Mouse (Mus musculus) cortical plate, adult 2 months (tissue): Measurements from ENCODE around the gene Vapb. TPM values are rescaled to one million over a fixed set of nuclear protein-coding genes. Genes with fewer than 3 reads are reported as not detected.

Experiments used
- H3K27ac ChIP-seq: fragments of 200-500 bp; 2 replicates; pipeline ENCODE4 v1.5.1; 2012; ENCODE audit warnings: low read length, control low read depth, inconsistent platforms; ENCODE audit not compliant: insufficient read depth
- H3K4me1 ChIP-seq: fragments of 200-500 bp; 2 replicates; pipeline ENCODE4 v1.6.1; 2011; ENCODE audit warnings: low read length; ENCODE audit not compliant: control insufficient read depth, insufficient read depth
- H3K4me3 ChIP-seq: fragments of 200-500 bp; 2 replicates; pipeline ENCODE4 v1.5.1; 2011; ENCODE audit warnings: mild to moderate bottlenecking, low read length, control low read depth; ENCODE audit not compliant: insufficient read depth
- CTCF ChIP-seq: fragments of 200-500 bp; IDR thresholded peaks from 2 replicates; pipeline ENCODE4 v1.5.1; 2011; ENCODE audit warnings: mild to moderate bottlenecking, control low read depth, low read length; ENCODE audit not compliant: insufficient read depth; ENCODE audit errors: extremely low read depth
- POLR2A ChIP-seq: fragments of 200-500 bp; IDR thresholded peaks from 2 replicates; pipeline ENCODE4 v1.6.1; 2011; ENCODE audit warnings: mild to moderate bottlenecking, low read length, control low read depth; ENCODE audit not compliant: insufficient read depth; ENCODE audit errors: extremely low read depth
- polyA plus RNA-seq: library from polyadenylated mRNA; depleted of rRNA; stranded (reverse); fragments of >200 nt; gene quantifications from 2 replicates; pipeline ENCODE4 v1.2.3, GENCODE M21; 2012

Gene Vapb
- polyA plus RNA-seq, 1 experiment: 55.5 TPM

DNA sequence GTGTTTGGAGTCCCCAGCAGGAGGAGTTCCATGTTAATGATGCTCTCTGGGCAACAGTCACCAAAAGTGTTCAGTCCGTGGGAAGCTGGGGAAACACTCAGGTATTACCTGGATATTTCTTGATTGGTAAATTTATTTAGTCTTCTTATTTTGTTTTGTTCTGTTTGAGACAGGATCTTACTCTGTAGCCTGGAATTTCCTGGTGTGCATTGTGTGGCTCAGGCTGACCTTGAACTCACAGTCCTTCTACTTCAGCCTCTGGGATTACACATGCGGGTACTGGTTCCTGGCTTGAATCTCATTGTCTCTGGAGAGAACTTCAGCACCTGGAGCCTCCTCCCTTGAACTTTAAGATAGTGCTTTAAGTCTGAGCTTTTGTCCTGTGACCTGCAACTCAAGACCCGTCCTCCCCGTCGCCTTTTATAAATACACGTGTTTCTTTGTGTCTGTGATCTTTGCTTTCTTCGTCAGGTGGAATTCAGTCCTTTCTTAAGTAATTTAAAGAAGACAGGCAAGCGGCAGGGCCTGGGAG is 20.4 kb downstream of the Vapb start:
- Histone ChIP-seq H3K4me1 (peaks cover 3% of the 10 kb centered on the region; the same call in 1 of the 2 replicates), H3K4me3 (no peak overlapping the region), H3K27ac (no peak overlapping the region)
- no peak for TF ChIP-seq POLR2A
- no peak for TF ChIP-seq CTCF

GRCm38 (mm10) chr2:173760607-173761006 is 23.3 kb downstream of the Vapb start:
- H3K4me3 ChIP-seq: no peak overlapping the region
- TF ChIP-seq CTCF (no peak), POLR2A (no peak)
- no peak overlapping the region for H3K27ac ChIP-seq
- H3K4me1 ChIP-seq: peaks cover 5% of the 10 kb centered on the region; the same call in 1 of the 2 replicates

DNA sequence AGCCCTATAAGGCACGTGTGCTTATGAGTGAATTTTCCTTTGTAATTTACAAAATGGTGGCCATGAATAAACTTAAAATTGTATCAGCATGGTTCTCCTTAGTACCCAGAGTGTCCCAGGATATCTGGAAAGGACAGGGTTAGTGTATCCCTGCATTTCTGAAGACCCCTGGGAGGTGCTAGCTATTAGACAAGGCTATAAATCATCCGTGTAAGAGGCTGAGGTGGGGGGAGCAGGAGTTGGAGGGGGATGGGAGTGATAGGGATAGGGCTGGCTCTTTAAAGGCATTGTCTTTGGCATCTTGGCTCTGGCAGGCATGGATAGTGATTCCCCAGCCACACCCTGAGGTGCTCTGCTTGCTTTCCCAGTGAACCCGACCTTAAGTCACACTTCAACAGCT is 27.3 kb downstream of the Vapb start:
- Histone ChIP-seq H3K27ac (no peak overlapping the region), H3K4me1 (peaks cover 5% of the 10 kb centered on the region; the same call in 1 of the 2 replicates), H3K4me3 (no peak overlapping the region)
- TF ChIP-seq POLR2A (no peak), CTCF (no peak)

DNA sequence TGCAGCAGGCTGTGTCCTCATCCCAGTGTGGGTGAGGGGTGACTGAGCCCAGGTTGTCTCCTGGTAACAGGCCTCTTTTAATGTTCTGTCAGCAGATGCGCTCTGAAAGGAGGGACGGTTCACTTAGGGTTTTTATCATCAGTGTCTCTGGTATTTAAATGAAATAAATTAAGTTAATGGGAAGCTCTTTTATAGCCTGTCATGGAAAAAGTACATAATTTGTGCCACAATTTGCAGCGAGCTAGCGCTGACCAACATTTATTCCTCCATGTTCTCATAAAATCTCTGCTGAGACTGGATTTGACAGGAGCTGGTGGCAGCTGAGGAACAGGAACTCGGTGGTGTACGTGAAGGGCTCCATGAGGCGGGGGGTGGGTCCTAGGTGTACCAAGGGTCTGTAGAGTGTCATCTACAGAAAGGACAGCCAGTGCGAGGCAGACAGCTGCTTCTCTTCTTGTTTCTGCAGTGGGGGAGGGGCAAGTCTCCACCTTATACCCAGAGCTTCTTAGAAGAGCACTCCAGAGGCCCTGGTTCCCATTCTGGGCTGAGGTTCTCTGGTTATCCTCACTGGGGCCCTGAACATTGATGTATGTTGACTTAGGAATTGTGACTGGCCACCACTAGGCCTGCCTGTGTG is 30.8 kb downstream of the Vapb start:
- H3K4me1 ChIP-seq: peaks cover 2% of the 10 kb centered on the region; the same call in 1 of the 2 replicates
- no peak overlapping the region for H3K27ac ChIP-seq

GRCm38 (mm10) chr2:173769183-173769582 is 31.9 kb downstream of the Vapb start:
- Histone ChIP-seq H3K4me3 (no peak overlapping the region), H3K27ac (no peak overlapping the region), H3K4me1 (no peaks in the 10 kb centered on the region)
- TF ChIP-seq POLR2A (no peak), CTCF (no peak)

More for the DNA sequence above, 30.8 kb downstream of the Vapb start:
- TF ChIP-seq POLR2A (no peak), CTCF (no peak)
- no peak overlapping the region for H3K4me3 ChIP-seq

DNA sequence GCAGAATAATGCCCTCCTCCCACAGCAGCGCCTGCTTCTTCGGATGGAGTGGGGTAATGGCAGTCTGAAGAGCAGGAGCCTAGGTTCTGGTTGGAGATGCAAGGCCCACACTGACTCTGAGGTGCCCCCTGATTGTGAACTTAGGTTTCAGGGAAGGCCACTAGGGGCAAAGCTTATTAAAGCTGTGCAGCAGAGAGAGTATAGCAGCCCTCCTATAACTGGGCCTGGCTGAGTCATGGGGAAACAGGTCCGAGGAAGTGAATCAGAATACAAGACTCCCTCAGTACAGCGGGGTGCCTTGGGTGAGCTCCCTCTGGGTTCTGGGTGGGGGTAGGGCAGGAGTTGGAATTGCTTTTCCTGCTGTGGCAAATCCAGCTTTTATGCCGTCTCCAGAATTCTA is 33.3 kb downstream of the Vapb start:
- H3K4me1 ChIP-seq: no peaks in the 10 kb centered on the region
- no peak overlapping the region for H3K4me3 ChIP-seq
- no peak overlapping the region for H3K27ac ChIP-seq
- no peak for TF ChIP-seq POLR2A
- no peak for TF ChIP-seq CTCF

GRCm38 (mm10) chr2:173771706-173772105 is 34.4 kb downstream of the Vapb start:
- Histone ChIP-seq H3K4me1 (no peaks in the 10 kb centered on the region), H3K4me3 (no peak overlapping the region), H3K27ac (no peak overlapping the region)
- TF ChIP-seq POLR2A: no peak
- TF ChIP-seq CTCF: no peak

DNA sequence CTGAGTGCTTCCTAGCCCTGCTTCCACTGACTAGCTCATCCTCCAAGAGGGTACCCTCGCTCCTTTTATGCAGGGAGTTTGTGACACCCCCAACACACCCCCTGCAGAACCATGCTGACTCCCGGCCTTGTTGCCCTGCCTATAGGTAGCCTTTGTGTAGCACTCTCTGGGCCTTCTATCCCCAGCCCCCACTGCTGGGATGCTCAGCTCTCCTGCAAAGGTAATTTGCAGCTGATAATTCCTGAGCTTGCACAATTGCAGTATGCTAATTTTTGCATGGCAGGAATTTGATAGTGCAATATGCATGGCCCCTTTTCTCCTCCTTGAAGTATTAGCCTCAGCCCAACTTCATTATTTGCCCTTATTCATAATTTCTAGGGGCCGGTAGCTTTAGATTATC is 38.2 kb downstream of the Vapb start:
- Histone ChIP-seq H3K4me3 (no peak overlapping the region), H3K4me1 (no peaks in the 10 kb centered on the region), H3K27ac (no peak overlapping the region)
- no peak for TF ChIP-seq CTCF
- TF ChIP-seq POLR2A: no peak

GRCm38 (mm10) chr2:173776108-173776507 is 38.8 kb downstream of the Vapb start:
- H3K4me1 ChIP-seq: no peaks in the 10 kb centered on the region
- TF ChIP-seq CTCF (no peak), POLR2A (no peak)
- H3K4me3 ChIP-seq: no peak overlapping the region
- H3K27ac ChIP-seq: no peak overlapping the region

DNA sequence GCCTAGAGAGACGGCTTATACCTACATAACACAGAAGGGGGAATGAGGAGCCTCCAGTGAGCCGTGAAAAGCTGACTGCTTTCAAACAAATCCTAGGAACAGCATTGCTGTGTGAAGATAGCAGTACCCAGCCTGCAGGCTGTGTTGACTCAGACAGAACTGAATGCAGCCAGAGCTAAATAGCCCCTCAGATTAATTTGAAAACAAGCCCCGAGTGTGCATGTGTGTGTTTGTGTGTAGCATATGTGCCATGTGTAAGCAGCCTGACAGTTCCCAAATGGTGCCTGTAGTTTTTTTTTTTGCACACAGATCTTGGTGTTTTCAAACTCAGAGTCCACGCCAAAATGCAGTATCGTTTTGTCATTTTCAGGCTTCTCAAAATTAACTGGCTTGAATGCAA is 43.6 kb downstream of the Vapb start:
- Histone ChIP-seq H3K27ac (no peak overlapping the region), H3K4me3 (no peak overlapping the region), H3K4me1 (no peaks in the 10 kb centered on the region; the same call in 1 of the 2 replicates)
- no peak for TF ChIP-seq CTCF
- TF ChIP-seq POLR2A: no peak
